Mouse (Mus musculus): ENCODE data around the gene Il4. TPM values are rescaled to one million over a fixed set of nuclear protein-coding genes. Genes with fewer than 3 reads are reported as not detected.

Gene Il4
- total RNA-seq, 2 experiments from 2014 or later = not detected

GRCm38 (mm10) chr11:53620094-53620493 is 1.6 kb upstream of the Il4 start:
- Histone ChIP-seq H3K27ac (no peak overlapping the region), H3K4me3 (no peak overlapping the region)
- DNase-seq (ENCODE audit: low spot score in 2 of 2) = no peak
- no peak for TF ChIP-seq CTCF (conservative IDR thresholded peaks at IDR 0.05)

DNA sequence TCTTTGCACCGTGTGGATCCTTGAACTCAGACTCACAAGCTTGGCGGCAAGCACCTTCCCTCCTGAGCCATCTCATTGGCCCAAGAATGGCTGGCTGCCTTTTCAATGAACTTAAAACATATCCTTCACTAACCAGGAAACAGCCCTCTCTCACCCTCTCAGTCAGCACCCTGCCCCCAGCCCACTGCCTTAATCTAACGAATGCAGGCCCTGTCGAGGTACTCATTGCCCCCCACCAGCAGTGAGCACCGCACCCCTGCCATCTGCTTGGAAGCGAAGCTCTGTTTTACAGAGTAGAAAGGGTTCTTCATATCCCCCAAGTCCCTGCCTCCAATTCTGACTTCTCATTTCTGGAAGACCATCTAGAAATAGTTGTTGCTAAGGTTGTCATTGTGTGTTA is 959 bp upstream of the Il4 start:
- no peak overlapping the region for H3K27ac ChIP-seq
- TF ChIP-seq CTCF (conservative IDR thresholded peaks at IDR 0.05) = no peak
- DNase-seq (ENCODE audit: low spot score in 2 of 2) = no peak
- H3K4me3 ChIP-seq = no peak overlapping the region

- Histone ChIP-seq H3K4me3 (no peak overlapping the region), H3K27ac (no peak overlapping the region)
- TF ChIP-seq CTCF (conservative IDR thresholded peaks at IDR 0.05) = no peak
- no peak for DNase-seq (ENCODE audit: low spot score in 2 of 2)
Observed at GRCm38 (mm10) chr11:53617562-53618109, 833 bp downstream of the Il4 start.

DNA sequence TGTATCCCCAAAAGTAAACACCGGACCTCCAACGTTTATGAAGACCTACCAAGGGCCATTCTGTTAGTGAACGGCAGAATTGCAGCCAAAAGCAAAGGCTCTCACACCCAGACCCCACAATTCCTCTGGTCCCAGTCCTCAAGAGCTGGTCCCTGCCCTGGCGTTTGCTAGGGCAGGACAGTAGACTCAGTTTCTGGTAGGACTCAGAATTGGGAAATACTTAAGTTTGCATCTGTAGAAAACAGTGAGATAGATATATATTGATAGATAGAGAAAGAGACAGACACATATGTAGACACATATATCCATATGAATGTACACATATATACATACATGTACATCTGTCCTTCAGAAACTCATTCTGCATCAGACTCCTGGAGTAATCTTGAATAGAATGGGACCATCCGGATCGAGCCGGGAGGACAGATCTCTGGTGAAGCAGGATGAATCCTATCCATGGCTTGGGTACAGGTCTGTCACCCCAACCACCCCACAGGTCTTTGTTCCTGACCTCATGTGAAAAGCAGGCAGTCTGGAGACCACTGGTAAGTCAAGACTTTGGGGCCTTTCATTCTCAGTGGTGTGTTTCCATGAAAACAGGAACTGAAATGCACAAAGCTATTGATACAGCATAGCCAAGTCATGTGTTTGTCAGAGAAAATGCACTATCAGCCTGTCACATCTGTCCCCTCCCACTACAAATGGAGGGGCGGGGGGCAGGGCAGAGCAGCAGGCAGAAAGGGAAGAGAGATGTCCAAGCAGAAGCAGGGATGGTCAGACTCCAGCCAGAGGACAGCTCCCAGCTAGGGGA is 1.5 kb downstream of the Il4 start:
- H3K27ac ChIP-seq = no peak overlapping the region; the same call in 1 of the 2 replicates
- no peak overlapping the region for H3K4me3 ChIP-seq
- TF ChIP-seq CTCF (conservative IDR thresholded peaks at IDR 0.05) = no peak
- DNase-seq (ENCODE audit: low spot score in 2 of 2) = no peak

GRCm38 (mm10) chr11:53615575-53615974 is 2.9 kb downstream of the Il4 start:
- TF ChIP-seq CTCF (conservative IDR thresholded peaks at IDR 0.05) = no peak
- H3K27ac ChIP-seq = no peak overlapping the region
- no peak overlapping the region for H3K4me3 ChIP-seq
- DNase-seq (ENCODE audit: low spot score in 2 of 2) = no peak

DNA sequence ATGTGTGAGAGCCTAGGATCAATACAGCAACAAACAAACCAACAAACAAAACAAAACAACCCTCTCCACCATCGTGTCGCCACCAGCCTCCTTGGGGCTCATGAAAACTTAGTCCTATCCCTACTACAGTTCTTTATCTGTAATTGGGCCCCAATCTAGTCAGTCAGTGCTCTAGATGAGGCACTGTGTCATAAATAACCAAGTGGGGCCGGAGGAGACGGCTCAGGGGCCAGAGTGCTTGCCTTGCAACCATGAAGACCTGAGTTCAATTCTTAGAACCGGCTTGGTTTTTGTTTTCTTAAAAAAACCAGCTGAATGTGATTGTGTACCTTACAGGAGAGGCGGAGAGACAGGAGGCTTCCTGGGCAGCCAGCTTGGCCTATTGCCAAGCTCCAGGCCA is 3.3 kb downstream of the Il4 start:
- Histone ChIP-seq H3K4me3 (no peak overlapping the region), H3K27ac (no peak overlapping the region)
- no peak for TF ChIP-seq CTCF (conservative IDR thresholded peaks at IDR 0.05)
- DNase-seq (ENCODE audit: low spot score in 2 of 2) = no peak

GRCm38 (mm10) chr11:53609672-53610071 is 8.8 kb downstream of the Il4 start:
- DNase-seq (ENCODE audit: low spot score in 2 of 2) = no peak
- H3K4me3 ChIP-seq = no peak overlapping the region
- no peak for TF ChIP-seq CTCF (conservative IDR thresholded peaks at IDR 0.05)
- no peak overlapping the region for H3K27ac ChIP-seq

- DNase-seq (ENCODE audit: low spot score in 2 of 2) = no peak
- TF ChIP-seq CTCF (conservative IDR thresholded peaks at IDR 0.05) = no peak
- Histone ChIP-seq H3K4me3 (no peak overlapping the region), H3K27ac (no peak overlapping the region)
Observed at GRCm38 (mm10) chr11:53609231-53609630, 9.2 kb downstream of the Il4 start.

DNA sequence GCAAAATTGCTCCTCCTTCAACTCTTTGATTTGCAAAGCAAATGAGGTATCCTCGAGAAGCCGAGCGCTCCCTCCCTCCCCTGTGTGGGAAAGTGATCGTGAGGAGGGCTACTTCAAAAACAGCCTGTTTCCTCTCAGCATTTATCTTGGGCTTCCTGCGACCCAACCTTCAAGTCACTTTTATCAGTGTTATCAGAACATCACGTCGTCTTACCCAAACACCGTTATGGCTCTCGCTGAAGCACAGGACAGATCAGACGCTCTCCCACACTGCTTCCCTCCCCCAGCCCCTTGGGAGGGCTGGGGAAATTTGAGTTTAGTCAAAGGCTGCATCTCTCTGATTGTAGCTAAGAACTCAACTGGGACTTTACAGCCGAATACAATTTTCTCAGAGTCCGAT is 12.9 kb downstream of the Il4 start:
- no peak overlapping the region for H3K27ac ChIP-seq
- H3K4me3 ChIP-seq = no peak overlapping the region
- no peak for TF ChIP-seq CTCF (conservative IDR thresholded peaks at IDR 0.05)
- DNase-seq (ENCODE audit: low spot score in 2 of 2) = no peak

GRCm38 (mm10) chr11:53604983-53605382 is 13.5 kb downstream of the Il4 start:
- Histone ChIP-seq H3K27ac (no peak overlapping the region), H3K4me3 (no peak overlapping the region)
- peak; percentile 56 for TF ChIP-seq CTCF (conservative IDR thresholded peaks at IDR 0.05)
- no peak for DNase-seq (ENCODE audit: low spot score in 2 of 2)

DNA sequence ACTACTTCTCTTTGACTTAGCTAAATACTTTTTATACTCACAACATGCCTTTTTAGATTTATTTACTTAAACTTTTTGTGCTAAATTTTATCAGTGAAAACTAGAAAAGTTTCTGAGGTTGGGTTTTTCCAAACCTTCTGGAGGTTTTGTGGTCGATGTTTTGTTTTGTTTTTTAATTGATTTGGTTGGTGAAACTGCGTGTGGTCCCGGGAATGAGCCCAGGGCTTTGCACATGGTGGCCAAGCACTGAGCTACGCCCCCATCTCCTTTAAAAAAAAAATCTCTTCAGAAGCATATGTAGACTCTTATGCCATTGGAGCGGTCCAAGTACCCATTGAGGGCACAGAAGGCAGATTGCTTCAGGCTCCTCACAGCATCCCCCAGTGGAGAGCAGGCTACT is 27.4 kb downstream of the Il4 start:
- TF ChIP-seq CTCF (conservative IDR thresholded peaks at IDR 0.05) = no peak
- H3K27ac ChIP-seq = no peak overlapping the region
- no peak for DNase-seq (ENCODE audit: low spot score in 2 of 2)
- H3K4me3 ChIP-seq = no peak overlapping the region

DNA sequence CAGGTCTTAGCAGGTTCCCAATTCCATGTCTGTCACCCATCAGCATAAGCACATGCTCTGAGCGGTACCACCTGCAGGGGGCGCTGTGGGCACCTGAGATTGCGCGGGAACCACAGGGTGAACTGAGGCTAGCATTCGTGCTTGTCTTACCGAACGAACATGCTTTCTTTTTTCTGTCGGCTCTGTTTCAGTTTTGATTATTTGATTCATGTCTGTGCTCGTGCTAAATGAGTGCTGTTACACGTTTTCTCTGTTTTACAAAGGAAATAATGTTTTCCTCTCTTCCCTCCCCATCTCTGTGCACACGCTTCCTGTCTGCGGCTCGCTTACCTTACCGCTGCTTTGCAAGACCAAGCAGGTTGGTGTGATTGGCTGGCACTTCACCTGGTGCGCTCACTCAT is 28.1 kb downstream of the Il4 start:
- H3K4me3 ChIP-seq = no peak overlapping the region
- TF ChIP-seq CTCF (conservative IDR thresholded peaks at IDR 0.05) = peak; percentile 87
- peak in 1 of 2 experiments; percentile 63 for DNase-seq (ENCODE audit: low spot score in 2 of 2)
- H3K27ac ChIP-seq = no peak overlapping the region

- no peak for DNase-seq (ENCODE audit: low spot score in 2 of 2)
- TF ChIP-seq CTCF (conservative IDR thresholded peaks at IDR 0.05) = no peak
- Histone ChIP-seq H3K27ac (no peak overlapping the region), H3K4me3 (no peak overlapping the region)
Observed at GRCm38 (mm10) chr11:53588279-53588678, 30.2 kb downstream of the Il4 start.

DNA sequence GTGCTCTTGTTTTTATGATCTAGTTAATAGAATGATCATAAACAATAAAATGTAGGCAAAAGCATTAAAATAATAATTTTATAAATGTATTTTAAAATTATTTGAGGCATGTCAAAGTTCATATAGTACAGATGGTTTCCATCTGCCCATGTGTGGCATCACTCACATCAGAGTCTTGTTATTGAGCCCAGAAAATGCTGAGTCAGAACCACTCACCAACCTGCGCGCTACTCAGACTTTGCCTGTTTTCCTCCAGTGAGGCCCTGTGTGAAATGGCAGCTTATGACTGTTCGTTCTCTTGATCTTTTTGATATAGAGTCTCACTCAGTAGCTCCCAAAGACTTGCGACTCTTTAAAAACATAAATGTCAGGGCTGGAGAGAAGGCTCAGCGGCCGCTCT is 33.0 kb downstream of the Il4 start:
- H3K4me3 ChIP-seq = no peak overlapping the region
- DNase-seq (ENCODE audit: low spot score in 2 of 2) = no peak
- no peak overlapping the region for H3K27ac ChIP-seq
- TF ChIP-seq CTCF (conservative IDR thresholded peaks at IDR 0.05) = no peak
